Mouse (Mus musculus) layer of hippocampus, postnatal 10 days (tissue): ENCODE measurements around the gene Pkn3. TPM values are rescaled to one million over a fixed set of nuclear protein-coding genes. Genes with fewer than 3 reads are reported as not detected.

Source experiments
- DNase-seq, 2 experiments: peaks; one replicate each; pipeline ENCODE4 v3.0.0; 2021; ENCODE audit warnings: low spot score in 2 of 2
- total RNA-seq, 2 experiments: library from RNA; stranded (reverse); gene quantifications; 2 replicates each; pipeline ENCODE4 v1.2.3; 2021

The Pkn3 gene
- total RNA-seq, 2 experiments from 2014 or later: 1.8 to 2.2 TPM

DNA sequence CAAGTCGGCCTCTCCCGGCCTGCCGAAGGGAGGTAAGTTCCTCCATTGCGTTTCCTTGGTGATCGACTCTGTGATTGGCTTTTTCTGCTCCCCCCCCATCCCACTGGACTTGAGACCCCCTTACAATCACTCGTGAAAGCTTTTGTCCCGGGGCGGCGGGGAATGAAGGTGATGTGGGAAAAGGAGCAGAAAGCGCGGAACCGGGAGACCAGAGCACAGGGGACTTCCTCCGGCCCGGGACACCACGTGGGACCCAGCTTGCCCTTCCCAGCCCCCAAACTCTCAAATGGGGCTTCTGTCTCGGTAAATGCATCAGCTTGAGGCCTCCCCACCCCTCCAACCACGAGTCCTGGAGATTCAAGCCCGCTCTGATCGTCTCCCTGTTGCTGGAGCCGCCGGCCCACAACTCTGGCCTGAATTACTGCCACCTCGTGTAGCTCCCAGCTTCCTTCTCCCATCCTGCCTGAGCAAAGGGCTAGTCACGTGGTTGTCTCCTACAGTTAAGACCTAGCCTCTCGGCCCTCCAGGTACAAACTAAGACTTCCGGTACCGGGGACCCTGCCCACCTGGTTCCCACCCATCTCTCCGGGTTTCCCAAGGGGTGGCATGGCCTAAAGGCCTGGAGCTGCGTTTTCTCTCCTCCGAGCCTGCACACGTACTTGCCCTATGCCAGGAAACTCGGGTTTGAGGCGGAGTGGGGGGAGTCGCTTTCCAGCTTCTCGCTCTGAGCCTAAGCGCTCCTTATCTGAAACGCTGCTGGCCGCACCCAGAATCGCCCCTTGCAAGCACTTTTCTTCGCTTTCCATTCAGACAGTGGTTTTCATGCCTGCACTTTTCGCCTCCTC, 15.0 kb upstream of the Pkn3 start:
- peak; percentile 35 to 56 for DNase-seq

DNA sequence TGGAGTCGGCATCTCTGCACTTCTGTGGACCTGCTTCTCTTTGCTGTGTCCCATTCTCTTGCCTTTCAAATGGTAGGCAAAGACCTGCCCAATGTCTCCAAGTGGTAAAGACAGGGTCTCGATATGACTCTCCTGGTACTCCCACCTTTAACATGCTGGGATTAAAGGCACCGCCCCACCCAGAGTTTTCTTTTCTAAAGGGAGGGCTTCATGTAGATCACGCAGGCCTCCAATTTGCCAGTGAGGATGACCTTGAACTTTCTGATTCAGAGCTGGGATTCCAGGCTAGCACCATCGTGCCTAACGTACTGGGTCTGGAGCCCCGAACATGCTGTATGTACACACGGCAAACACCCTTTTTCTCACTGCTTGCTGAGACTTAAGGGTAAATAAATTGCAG, 14.2 kb upstream of the Pkn3 start:
- DNase-seq: no peak

DNA sequence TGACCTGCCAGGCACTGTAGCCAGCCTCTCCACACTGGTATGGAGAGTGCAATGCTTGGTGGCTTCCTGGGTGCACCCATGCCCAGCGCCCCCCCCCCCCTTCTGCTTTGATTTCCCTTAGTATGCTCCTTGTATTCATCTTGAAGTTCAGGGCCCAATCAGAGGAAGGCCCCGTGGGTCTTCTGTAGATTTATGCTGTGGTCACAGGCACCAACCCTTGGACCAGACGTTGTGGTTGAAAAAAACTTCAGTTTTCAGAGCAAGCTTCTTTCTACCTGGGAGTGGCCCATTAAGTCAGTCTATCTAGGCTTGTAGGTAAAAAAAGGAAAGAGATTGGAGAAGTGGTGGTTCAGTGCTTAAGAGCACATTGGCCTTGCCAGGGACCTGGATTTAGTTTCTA, 13.7 kb upstream of the Pkn3 start:
- DNase-seq: no peak

DNA sequence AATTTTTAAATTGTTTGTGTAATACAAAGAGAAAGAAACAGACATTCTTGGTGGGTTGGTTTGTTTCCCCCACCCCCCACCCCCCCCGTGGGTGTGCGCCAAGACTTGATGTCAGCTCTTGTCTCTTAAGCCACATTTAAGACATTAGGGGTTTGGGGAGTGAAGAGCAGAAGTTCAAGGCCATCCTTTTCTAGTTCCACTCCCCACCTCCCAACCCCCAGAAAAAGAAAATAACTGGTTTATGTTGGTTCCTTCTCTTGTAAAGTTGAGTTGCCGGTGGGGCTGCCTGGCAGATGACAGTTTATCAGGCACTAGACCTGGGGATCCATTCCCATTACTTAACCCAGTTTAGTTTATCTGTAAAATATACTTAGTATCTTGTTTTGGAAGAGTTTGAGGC, 13.2 kb upstream of the Pkn3 start:
- DNase-seq: no peak

DNA sequence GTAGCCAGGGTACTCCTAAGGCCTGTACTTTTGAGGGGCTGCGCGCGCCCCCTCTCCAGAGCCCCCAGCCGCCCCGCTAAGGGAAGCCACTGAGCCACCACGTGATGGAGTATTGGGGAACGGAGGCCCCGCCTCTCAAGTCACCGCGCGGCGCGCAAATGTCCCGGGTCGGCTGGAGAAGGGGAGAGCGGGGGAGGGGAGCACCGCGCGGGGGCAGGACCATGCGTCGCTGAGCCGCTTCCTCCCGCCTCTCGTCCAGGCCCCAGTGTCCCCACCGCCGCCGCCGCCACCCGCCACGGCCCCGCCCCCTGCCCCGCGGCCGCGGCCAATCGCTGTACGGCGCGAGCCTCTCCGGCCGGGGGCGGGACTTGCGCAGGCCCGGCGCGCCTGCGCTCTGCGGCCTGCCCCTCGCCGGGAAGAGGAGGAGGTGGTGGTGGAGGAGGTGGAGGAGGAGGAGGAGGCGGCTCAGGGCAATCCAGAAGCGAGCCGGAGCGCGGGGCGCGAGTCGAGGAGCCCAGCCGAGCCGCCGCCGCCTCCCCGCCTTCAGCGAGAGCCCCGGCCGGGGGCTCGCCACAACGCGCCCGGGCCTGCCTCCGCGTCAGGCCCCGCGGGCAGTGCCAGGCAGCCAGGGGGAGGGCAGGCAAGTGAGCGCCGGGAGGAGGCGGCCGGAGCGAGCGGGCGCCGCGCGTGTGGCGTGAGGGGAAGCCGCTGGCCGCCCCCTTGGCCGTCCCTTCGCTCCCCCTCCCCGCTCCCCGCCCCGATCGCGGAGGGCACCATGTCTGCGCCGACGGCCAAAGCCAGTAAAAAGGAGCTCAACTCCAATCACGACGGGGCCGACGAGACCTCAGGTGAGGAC, 11.2 kb upstream of the Pkn3 start:
- DNase-seq: peak; percentile 89 to 95

DNA sequence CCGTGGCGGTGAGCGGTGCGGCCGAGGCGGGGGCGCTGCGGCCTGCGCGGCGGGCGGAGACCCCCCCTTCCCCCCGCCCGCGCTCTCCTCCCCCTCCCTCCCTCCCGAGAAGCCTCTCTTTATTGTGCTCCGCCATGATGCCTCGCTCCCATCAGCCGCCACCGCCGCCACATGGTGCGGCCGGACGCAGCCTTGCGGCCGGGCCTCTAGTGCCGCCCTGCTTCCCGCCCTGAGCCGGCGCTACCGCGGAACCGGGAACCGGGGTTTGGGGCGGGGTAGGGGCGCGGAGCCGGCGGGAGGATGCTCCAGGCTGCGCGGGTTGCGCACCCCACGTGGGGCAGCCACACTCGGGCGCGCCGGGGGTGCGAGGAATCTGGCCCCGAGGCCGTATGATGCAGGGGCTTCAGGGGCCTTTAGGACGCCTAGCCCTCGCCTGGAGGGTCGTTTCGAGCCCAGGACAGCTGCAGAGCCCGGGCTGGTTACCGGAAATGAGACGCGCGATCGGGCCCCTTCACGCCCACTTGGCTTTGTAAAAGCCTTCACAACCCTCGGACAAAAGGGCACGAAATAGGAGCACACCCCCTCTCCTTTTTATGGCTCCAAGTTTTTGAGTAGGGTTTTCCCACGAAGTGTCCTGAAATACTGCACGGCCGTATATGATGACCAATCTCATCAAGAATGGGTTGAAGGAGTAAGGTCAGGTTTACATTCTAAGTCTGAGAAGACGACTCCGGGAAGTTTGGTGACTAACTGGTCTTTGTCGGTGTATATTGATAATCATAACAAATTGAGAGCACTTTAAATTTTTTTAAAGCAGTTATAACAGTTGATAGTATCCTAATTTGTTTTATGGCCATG, 10.2 kb upstream of the Pkn3 start:
- DNase-seq: peak; percentile 51 to 60

DNA sequence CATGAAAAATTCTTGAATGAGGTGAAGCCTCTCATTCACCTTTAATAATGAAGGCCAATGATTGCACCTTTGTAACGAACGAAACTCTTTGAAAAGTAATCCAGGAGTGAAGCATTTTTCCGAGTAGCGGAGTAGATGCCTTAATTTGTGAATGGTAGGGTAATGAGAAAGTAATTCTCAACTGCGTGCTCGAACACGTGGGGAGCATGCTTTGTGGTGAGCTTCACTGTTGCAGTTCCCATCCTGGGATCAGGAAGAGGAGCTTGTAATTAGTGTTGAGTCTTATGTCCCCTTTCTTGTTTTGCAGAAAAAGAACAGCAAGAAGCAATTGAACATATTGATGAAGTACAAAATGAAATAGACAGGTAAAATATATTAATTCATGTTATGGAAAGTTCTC, 9.5 kb upstream of the Pkn3 start:
- DNase-seq: no peak

DNA sequence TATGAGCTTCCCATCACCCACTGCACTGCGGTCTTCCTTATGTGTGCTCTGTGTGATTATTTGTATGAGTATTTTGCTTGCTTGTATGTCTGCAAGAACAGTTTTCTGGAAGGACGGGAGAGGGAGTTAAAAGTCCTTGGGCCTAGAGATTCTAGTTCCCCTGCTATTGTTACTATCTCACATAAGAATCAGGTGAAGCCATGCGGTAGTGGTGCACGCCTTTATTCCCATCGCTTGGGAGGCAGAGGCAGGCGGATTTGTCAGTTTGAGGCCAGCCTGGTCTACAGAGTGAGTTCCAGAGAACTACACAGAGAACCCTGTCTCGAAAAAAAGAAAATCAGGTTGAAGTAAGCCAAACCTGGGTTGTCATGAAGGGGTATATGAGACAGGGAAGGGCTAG, 4.6 kb upstream of the Pkn3 start:
- DNase-seq: no peak

DNA sequence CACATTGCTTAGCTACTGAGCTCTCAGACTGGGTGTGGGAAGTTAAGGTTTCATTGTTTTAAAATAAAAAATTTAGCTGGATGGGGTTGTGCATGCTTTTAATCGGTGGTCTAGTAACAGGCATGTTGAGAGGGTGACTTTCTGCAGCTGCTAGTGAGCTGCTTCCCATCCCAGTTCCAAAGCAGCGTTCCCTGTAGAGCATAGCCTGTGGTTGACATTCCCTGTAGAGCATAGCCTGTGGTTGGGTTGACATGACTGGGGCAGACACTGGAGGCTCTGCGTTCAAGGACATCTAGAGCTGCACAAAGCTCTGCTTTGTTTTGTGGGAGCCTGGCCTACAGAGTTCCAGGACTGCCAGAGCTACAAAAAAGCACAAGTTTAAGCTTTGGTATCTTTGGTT, 4.2 kb upstream of the Pkn3 start:
- no peak for DNase-seq

DNA sequence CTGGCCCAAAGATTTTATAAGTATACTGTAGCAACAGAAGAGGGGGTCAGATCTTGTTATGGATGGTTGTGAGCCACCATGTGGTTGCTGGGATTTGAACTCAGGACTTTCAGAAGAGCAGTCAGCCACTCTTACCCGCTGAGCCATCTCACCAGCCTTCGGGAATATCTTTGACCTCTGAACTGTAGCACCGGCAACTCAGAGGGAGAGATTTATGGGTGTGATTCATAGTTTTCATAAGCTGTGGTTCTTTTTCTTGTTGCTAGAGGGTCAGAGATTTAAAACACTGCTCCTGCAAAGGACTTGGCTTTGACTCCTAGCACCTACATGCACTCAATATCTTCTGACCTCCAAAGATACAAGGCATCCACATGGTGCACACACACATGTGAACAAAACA, 1.9 kb upstream of the Pkn3 start:
- DNase-seq: no peak

DNA sequence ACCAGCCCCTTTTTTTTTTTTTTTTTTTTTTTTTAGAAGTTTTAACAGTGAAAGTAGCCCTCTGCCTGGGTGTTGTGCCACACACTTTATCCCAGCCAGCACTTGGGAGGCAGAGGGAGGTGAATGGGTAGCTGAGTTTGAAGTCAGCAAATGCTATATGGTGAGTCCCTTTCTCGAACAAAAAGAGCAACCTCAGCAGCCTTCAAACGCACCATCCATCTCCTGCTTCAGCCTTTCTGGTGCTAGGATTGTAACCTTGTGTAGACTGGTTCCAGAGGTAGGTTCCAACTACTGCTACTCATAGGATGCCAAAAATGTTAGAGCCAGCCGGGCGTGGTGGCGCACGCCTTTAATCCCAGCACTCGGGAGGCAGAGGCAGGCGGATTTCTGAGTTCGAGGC, 1.0 kb upstream of the Pkn3 start:
- DNase-seq: no peak

DNA sequence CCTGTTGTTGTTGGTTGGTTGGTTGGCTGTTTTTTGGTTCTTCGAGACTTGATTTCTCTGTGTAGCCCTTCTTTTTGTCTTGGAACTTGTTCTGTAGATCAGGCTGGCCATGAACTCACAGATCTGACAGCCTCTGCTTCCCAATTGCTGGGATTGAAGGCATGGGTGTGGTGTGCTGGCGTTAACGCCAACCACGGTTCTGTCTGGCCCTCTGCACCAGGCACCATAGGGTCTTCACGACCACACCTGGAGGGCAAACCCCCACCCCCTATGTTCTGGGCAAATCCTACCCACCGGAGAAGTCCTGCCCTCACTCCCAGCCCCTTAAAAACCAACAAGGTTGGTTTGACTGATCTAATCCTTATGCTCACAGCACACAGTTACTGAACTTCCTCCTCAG, 525 bp upstream of the Pkn3 start:
- no peak for DNase-seq

DNA sequence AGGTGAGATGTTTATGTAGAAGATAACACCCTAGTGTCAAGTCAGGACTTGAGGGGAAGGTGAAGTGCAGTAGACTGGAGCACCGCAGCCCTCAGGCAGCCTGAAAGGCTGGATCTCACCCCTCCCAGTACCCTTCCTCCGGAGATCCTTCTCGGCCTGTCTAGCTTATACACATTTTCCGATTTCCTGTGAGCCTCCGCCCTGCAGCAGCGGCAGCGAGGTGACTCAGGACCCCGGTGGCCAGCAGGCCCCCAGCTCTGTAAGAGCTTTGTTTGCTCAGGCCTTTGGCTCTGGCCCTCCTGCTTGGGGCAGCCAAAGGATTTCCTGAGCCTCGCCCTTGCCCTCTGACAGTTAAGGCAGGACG, 847 bp downstream of the Pkn3 start:
- DNase-seq: no peak

DNA sequence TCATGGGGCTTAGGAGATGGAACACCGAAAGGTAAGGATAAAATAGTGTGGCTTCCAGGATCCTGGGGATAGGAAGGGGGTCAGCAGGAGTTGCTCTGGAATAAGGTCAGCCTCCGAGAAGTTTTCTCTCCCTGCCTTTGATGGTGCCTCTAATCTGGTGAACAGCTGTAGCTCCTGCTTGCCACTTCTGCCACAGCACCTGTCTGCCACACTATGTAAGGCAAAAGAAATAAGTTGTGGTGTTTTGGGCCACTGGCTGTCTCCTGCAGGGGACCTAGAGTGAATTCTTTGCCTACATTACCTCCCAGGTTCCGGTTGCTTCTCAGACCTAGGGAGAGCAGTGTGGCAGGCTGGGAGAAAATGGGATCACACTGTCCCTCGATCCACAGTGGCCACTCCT, 1.3 kb downstream of the Pkn3 start:
- DNase-seq: no peak

DNA sequence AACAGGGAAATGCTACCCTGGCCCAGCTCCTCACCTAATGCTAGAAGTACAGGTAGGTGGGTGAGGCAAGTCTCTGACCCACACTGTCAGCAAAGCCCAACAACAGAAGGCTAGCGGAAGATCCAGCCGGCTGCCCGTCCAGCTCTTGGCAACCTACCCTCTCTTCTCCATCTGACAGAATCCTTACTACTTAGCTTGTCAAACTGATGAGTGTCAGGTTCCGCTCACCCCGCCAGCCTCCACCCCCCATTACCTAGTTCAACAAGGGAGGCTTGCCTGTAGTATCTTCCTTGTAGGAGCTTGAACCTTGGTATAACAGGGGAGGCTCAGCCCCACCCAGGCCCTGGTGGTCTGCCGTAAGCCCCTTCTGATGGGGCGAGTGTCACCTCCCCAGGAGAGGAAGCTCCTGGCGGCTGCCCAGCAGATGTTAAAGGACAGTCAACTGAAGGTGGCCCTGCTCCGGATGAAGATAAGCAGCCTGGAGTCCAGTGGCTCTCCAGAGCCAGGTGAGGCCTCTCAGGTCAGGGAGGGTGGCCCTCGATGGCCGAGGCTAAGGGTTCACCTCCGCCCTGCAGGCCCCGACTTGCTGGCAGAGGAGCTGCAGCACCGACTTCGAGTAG, 2.8 kb downstream of the Pkn3 start:
- no peak for DNase-seq

DNA sequence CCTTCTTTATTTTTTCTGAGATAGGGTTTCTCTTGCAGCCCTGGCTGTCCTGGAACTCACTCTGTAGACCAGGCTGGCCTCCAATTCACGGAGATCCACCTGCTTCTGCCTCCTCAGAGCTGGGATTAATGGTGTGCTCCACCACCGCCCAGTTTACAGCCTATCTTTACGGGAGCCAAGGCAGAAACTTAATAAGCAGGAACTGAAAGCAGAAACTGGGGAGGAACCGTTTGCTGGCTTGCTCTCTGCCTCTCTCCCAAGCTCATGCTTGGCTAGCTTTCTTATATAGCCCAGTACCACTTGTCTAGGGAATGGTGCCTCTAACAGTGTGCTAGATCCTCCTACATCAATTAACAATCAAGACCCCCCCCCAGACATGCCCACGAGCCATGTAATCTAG, 6.6 kb downstream of the Pkn3 start:
- DNase-seq: no peak

DNA sequence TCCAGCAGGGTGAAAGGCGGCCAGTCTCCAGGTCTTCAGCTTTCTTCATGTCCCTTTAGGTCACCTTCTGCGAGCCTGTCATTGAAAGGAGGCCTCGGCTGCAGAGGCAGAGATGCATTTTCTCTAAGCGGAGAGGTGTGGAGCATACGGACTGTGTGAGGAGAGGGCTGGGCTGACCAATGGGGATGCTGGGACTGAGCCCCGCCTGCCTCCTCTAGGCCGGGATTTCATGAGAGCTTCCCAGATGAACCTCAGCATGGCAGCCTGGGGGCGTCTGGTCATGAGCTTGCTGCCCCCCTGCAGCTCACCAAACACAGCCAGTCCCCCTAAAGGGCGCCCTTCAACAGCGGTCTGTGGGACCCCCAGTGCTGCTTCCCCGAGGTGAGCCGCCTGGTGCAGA, 7.1 kb downstream of the Pkn3 start:
- DNase-seq: no peak

DNA sequence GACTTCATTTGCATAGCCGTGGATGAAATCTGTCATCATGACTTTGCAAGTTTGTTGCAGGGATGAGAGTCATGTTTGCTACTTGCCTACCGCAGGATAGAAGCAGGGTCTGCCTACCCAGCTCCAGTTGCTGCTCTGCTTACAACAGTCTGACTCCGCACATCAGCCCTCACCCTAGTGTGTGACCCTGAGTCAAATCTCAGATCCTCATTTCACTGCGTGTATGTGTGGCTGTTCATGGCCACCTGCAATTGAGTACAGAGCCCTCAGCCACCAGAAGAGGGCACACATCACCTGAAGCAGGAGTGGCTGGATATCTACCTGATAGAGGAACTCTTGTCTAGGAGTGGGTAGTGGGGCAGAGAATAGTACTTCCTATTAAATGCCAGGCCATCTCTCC, 9.8 kb downstream of the Pkn3 start:
- no peak for DNase-seq

DNA sequence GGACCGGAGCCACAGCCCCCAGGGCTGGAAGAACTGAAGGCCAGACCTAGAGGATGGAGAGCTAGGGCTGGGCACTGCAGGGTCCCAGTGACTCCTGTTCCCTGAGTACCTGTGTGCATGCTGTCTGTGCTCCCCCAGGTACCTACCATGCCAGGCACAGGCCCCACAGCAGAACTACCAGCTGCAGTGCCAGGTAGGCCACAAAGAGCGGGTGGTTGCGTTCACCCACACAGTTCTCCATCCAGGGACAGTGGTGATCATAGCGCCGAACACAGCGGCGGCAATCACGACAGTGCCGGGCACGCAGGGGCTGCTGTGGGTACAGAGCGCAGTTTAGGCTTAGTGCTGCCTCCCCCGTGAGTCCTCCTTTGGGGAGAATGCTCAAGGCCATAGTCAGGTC, 14.0 kb downstream of the Pkn3 start:
- no peak for DNase-seq

DNA sequence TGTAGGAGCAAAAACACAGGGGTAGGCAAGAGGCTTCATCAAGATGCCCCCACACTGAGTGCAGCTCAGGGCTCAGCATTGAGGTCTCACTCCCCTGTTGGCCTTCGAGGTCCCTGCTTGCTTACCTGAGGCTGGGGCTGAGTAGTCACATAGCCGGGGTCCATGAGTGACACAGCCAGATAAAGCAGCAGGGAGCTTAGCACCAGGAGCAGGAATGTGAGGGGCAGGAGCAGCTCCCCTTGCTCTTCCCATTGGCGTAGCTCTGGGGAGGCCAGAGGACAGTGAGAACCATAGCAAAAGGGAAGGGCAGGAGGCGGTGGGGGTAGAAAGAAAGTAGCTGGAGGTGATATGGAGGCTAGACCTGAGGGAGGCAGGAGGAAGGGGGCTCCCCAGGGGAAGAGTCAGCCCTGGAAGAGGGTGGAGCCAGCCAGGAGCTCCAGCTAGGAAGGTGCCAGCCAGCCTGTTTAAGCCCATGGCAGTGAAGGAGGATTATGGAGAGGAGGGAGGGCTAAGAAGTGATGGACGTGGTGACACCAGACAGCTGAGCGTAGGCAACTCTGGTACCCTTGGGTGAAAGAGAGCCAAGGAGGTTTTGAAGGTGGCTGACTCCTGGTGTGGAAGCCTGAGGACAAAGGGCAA, 14.9 kb downstream of the Pkn3 start:
- DNase-seq: no peak
